Mouse (Mus musculus) layer of hippocampus, postnatal 36 days (tissue): ENCODE results near the gene Ralgps2. TPM values are rescaled to one million over a fixed set of nuclear protein-coding genes. Genes with fewer than 3 reads are reported as not detected.

Experiments used
- DNase-seq, 2 experiments: peaks; one replicate each; pipeline ENCODE4 v3.0.0; 2022
- total RNA-seq, 2 experiments: library from RNA; stranded (reverse); gene quantifications; 2 replicates each; pipeline ENCODE4 v1.2.3; 2021

The Ralgps2 gene
- total RNA-seq, 2 experiments from 2014 or later: 71.0 to 78.7 TPM

DNA sequence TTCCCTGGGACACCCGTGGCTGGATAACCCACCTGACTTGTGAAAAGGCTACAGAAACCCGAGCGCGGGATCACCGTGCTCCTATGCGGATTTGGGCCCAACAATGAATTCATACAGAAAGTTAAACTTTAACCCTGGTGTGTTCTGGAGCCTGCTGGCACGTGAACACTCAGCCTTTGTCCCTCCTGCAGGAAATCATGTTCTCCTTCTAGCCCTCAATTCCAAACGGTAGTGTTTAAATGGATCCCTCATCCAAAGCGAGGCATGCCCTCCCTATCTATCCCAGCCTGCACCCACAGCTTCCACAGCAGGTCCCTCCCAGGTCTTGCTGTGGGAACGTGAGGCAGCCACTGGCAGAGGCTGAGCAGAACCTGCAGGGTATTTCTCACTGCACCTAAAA lies 131.1 kb downstream of the Ralgps2 start:
- no peak for DNase-seq

DNA sequence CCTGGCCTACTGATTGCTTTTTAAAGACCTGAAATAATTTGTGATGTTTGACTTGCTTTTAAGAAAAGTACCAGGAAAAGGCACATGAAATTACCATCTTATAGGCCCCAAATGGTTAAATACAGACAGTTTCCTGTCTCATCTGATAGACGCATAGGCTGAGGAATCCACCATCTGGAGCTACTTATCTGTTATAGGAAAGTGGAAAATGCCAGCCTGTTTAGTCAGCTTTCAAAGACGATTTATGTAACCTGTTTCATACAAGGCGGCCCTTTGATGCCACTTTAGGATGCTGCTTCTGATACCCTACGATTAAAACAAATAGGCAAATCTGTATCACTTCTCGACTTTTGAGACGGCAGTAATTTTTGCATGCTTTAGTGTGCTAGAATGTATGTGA lies 138.2 kb downstream of the Ralgps2 start:
- DNase-seq: no peak

DNA sequence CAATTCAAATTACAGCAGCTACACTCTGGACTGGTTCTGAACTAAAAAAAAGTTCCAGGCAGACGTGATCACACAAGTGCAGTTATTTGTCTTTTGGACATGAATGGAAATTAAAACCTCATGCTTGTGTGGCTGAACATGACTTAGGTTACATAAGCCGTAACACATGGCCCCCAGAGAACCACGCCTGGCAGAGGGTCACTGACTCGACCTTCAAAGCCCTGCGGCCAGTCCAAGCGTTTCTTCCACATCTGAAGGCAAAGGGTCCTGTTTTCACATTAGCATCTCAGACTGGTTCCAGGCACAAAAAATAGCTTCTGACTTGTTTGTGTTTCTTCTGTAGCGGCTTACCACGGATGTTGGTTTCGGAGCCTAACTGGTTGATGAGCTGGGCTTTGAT lies 143.2 kb downstream of the Ralgps2 start:
- DNase-seq: no peak

DNA sequence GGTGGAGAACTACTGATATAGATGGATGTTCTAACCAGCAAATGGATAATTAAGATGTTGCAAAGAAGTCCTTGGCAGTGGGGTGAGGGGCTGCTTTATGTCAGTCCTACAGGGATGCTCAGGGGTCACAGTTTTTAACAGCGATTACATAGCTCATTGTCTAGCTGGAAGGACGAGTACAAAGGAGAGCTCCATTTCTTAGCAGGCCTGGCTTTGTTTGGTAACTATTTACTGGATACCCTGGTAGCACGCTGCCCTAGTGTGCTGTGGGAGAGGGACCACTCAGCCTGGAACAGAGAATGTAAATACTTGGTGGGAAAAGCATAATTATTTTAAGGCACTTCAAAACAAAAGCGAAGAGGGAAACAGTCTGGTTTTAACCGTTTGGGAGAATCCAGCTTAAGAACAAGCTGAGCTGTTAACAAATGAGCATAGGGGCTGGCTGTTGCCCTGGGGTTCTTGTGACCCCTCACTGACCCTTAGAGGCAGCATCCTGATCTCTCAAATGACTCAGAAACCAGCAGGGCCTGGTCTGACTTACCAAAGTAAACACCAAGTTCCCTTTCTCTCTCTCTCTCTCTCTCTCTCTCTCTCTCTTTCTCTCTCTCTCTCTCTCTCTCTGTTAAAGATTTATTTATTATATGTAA lies 149.5 kb downstream of the Ralgps2 start:
- no peak for DNase-seq

DNA sequence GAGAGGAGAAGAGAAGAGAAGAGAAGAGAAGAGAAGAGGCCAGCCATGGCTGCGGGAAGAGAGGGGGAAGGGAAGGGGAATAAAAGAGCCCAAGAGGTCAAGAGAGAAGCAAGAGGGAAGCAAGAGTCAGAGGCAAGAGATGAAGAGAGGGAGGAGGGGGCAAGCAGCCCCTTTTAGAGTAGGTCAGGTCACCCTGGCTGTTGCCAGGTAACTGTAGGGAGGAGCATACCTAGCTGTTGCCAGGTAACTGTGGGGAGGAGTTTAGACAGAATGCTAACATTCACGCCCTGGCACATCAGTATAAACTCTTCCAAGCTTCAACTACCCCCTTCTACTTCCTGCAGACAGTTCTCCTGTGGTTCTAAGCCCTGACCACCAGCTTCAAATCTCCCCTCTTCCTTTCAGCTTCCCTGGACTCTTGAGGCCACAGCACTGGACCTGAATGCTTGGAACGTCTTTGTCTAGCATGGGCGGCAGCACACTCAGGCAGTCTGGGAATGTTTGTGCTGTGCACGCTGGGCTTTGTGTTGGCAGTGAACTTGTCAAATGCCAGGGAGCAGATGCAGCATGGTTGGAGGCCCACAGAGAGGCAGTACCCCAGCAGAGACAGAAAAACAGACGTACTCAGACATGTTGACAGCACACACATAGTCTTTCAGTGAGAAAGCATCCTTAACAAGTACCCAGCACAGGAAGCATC lies 152.1 kb downstream of the Ralgps2 start:
- no peak for DNase-seq

DNA sequence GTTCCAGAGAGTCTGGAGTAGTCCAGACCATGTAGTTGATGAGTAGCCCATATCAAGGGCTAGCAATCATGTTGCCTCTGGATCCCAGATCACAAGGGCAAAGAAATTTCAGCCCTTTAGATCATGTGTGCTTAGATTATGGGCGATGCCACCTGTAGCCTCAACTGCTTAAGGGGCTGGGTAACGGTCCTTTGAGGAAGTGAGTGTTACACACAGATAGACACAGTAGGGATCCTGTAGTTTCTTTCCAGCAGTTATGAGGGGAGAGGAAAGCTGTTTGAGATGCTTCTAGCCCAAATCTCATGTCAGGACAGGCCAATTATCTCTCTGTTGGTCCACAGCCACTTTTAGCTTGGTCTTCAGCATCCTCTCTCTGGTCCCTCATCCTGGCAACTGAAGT lies 153.4 kb downstream of the Ralgps2 start:
- no peak for DNase-seq

DNA sequence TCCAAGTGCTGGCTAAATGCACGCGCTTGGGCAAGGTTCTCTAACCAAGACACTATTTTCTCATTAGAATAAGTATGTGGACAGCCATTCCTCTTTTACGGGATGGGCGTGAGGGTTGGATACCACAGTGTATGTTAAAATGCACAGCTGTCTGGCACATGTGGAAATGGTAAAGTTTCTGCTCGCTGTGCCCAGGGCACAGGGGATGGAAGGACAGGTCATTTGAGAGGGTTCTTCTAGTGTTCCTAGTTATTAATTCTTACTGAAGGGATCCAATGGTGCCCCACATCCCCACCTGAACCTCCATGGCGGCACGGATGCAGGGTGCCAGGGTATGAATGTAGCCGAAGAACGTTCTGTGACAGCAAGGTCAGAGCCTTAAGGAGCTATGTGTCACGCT lies 154.5 kb downstream of the Ralgps2 start:
- DNase-seq: no peak

DNA sequence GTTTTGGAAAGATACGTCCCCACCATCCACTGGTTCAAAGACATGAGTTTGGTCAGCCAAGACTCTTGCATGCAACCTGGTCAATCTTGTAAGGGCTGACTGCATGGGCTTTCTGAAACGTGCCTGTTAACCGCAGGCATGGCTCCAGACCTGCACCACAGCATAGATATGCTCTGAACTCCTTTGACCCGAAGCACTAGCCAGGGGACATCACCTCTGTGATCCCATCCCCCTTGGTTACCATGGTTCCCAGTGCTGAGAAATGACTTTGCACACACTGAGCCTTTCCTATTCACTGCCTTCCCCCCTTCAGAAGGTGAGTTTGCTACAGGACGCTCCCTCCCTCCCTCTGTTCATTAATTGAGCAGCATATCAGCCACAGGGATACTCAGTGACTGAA lies 155.3 kb downstream of the Ralgps2 start:
- DNase-seq: no peak

DNA sequence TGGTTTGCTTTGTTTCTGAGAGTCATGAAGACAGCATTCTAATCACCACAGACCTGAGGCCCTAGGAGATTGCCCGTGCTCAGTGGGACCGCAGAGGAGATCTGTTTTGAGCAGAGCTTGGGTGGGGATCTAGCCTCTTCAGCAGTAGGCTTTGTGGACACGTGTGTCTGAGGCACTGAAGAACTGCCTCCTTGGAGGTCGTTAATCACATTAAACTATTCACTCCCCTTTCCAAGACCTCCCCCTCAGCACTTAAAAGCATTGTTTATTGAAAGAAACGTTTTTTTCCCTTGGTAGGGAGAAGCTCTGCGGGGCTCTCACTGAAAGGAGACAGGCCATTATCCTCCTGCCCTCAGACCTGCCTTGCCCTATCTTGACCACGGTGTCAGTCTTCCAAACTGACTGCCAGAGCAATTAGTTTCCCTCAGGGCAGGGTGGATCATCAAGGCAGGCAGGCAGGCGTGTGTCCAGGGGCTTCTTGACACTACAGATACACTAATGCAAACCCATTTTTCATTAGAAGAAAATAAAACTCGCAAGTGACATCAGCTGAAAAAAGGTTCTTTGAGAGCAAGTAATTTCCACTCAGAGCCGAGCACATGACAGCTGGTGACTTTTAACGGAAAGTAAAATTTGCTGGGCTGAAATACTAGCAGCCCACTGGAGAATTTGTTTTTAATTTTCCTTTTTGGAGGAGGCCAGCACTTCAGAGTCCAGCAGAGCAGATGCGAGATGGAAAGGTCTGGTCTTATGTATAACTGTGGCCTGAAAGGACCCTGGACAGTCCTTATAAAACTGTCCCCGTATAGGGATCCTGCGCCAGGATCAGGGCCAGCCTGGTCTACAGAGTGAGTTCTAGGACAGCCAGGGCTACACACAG lies 157.2 kb downstream of the Ralgps2 start:
- DNase-seq: no peak

DNA sequence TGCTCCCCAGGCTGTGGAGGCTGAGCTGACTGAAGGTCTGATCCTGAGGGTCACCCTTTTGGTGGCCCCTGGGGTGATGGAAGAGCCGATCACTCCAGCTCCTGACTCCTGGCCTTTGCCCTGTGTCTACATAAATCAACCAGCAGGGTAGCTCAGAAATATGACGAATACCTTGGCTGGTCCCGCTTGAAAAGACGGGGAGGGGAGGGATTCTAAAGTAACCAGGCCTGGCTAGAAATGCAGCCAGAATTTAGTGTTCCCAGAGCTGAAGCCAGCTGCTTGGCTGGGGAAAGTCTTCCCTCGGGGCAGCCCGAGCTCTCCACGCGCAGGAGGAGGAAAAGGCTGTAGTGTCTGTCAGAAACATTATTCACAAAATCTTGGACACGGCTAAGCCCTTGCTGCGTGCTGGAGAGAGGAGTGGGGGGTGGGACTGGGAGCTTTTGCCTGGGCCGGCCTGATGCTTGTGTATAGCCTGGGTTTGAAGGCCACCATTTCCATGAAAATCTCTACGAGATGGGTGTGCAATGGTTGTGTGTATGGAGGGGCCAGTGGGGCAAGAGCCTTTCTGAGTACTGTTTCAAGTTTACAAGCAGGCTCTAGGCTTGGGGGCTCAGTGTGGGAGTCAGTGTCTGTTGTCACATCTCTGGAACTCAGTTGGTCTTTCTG lies 158.2 kb downstream of the Ralgps2 start:
- DNase-seq: peak; percentile 29 to 35

DNA sequence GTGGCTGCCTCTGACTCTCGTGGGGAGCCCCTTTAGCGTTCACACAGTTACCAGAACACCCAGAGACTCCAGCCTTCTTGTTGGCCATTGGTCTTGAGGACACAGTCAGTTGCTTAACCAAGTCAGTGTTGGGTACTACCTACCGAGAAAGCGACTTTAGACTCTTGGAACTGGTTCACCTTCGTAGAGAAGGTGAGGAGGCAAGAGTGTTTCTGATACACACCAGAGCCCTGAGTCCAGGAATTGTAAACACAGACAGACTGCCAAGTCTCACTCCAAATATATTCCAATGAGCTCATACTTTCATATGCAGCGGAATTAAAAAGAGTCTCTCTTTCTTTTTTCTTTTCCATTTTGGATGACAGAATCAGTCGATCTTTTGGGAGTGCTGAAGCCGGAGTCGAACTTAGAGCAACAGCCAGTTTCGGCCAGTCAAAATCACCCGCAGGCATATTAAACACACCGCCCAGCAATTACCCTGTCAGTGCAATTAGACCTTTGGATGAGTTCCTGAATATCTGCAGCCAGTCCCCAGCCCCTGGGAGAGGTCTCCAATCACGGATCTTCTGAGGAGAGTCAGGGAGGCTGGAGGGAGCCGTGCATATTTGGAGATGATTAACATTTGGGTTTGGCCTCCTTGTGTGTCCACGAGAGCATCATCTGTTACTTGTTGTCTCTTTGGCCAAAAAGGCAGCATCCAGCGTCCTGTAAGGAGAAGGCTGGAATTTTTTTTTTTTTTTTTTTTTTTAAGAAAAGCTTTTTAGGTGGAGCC lies 159.0 kb downstream of the Ralgps2 start:
- DNase-seq: no peak

DNA sequence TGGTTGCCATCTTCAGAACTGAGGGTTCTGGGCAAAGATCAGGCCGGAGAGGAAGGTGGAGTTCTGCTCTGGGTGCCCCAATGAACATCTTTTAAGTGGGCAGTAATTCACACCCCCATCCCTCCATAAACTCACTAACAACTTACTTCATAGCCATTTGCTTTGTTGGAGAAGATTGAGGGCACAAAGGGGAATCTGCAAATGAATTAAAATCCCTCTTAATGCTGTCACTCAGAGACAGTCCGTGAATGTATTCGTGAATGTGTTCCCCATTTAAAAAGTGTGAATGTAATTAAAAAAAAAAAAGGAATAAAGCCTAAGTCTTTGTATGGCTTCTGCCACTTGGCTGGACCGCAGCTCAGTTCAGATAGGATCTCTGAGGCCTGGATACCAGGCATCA lies 159.8 kb downstream of the Ralgps2 start:
- DNase-seq: no peak

DNA sequence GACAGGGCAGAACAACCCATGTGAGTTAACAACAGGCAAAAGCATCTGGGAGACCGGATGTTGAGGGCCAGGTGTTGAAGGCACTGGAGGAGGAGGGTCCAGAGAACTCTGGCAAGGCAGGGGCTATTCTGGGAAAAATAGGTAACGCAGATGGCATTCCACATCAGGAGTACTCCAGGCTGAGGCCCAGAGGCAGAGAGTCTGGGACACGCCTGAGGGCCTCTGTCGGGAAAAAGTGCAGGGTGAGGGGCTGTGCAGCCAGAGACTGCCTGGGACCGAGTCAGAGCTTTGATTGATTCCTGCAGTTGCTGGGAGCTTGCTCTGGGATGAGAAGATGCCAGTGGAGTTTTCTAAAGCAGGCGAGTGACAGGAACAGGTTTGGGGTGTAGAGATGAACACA lies 160.4 kb downstream of the Ralgps2 start:
- no peak for DNase-seq

DNA sequence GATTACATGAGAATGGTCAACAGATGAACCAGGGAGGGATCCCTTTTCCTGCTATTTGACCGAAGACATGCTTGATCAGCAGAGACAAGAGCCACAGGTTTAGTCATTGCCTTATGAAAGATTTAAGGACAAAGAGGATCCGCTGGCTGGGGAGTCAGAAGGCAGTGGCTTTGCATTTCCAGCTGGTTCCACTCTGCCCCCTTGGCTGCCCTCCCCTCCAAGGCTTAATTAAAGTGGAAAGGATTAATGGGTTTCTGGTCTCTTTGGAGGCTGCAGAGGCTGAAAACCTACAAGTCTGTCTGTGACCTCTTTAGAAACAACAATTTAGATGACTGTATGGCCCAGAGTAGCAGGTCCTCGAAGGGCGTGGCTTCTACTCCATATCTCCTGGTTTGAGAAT lies 161.5 kb downstream of the Ralgps2 start:
- DNase-seq: no peak

DNA sequence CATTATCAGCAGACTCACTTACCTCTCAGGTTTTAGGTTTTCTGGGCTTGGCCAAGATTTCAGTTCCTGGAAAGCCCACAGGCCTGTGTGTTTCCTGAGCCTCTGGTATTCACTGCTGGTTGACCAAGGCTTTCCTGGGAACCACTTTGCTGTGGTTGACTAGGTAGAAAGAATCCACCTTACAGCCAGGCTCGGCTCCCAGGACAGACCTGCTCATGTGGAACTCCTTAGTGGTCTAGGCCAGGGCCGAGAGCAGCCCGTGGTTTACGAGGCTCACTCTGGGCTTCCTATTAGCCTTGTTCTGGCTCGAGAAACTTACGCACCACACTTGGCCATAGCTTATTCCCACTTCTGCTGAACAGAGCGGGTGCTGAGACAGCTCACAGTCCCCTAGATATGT lies 163.4 kb downstream of the Ralgps2 start:
- no peak for DNase-seq

DNA sequence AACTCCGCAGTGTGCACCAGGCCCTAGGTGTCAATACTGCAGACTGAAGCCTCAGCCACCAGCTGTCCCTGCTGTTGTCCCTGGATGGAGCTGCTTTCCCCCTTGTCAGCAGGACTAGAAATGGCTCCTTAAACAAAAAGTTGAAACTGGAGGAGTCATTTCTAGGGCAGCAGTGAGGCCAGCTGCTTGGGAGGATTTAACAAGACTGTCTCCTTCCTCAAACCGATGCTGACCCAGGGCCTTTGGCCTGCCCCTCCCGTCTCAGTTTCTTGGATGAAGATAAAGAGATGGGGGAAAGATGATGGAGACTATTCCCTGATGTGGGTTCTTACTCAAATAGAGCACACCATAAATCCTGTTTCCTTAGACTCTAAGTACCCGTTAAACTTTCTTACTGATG lies 164.2 kb downstream of the Ralgps2 start:
- DNase-seq: no peak

DNA sequence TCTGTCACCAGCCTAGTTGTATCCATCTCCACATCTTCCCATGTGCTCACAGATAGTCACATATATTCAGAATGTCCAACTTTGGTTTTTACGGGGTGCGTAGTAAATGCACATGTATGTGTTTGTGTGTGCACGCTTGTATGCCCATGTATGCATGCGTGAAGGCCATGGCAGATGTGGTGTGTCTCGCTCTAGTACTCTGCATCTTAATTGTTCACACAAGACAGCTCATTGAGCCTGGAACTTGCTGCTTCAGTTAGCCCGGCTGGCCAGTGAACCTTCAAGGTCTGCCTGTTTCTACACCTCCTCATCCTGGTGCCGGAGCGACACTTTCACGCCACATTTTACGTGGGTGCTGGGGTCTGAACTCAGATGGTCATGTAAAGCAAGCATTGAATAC lies 168.6 kb downstream of the Ralgps2 start:
- no peak for DNase-seq

DNA sequence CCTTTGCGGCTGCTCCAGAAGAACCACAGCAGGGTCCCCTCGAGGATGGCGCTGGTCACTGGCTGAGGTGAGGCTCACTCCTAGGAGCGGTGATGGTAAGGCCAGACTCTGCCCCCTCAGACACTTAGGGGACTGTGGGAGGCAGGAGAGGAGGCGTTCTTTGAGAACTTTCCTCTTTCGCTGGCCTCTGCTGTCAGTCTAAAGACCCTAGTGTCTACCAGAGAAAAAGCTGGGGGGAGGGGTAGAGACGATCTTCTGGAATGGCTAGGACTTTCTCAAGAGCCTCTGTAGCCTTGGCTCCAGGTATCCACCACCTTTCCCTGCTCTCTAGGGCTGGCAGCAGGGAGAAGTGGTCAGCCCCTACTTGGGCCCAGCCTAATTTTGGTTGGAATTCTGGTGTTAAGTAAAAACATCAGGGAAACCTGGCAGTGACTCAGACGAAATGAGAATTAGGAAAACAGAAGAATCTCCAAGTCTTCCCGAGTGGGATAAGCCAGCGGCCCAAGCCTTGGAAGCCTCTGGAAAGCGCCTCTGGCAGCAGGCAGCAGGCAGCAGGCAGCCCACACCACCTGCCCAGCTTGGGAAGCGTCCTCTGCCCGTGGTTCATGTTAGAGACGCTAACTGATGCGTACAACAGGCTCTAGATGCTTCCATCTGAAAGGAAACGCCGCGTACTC lies 169.7 kb downstream of the Ralgps2 start:
- DNase-seq: no peak

DNA sequence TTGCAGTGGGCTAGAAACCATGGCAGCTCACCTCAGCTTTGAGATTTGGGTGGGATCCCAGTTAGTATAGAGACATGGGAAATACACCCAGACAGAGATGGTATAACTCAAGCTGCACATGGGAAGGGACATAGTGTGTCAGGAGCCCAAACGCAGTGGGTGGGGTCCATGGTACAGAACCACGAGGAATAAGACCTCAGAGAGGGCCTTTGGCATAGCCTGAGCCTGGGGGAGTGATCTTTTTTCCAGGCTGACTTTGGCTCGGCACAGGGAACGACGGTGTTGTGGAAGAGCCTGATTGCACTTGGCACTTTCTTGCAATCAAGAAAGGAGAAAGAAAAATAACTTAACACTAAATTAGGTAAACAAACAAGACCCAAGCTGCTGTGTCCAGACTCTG lies 170.3 kb downstream of the Ralgps2 start:
- DNase-seq: no peak

DNA sequence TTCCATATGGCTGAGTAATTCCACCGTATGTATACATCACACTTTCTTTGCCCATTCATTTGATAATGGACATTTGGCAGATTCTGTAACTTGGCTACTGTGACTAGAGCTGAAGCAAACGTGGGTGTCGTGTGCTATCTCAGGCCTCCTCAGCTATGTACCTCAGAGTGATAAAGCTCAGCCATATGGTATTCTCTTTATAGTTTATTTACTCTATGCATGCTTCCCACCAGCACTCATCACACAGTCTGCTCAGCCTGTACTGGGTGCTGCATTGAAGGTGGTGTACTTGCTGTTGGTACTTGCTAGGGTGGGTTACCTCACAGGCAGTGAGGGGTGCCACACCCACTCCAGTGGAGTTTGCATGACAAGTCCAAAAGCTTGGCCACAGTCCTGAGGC lies 174.1 kb downstream of the Ralgps2 start:
- no peak for DNase-seq

DNA sequence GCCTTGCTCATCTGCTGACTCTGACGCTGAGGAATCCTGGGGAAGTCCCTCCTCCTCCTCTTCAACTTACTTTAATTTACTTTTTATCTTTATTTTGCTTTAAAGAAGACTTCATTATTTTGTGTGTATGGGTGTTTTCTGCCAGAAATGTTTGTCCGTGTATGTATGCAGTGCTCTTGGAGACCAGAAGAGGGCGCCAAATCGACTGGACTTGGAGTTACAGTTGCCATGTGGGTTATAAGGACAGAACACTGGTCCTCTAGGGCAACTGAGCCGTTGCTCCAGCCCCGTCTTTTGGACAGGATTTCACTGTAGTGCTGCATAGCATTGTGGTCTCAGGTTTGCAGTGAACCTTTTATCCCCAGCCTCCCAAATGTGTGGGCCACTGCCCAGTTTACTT lies 174.8 kb downstream of the Ralgps2 start:
- DNase-seq: no peak

DNA sequence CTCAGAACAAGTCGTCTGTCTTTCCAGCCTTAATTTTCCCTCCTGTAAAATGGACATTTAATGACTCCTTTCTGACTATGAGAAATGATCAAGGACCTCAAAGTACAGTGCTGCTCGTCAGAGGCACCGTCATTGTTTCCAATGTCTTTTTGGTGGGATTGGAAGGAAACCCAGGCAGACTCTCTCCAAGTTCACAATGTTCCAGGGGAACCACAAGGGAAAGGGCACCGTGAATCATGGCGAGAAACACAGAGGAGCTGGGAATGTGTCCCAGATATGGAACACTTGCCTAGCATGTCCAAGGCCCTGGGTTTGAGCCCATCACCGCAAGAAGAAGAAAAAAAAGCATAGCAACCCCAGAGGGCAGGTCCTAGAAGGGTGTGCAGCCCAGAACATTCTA lies 176.1 kb downstream of the Ralgps2 start:
- DNase-seq: no peak
